ENCODE assay signal across 9 mouse cellular contexts in genomic region chr17:34170877-34171498, GRCm38 (mm10). TPM values are rescaled to one million over a fixed set of nuclear protein-coding genes. Genes with fewer than 3 reads are reported as not detected.
DNase-seq lines count a peak whose midpoint lies in the region; ATAC-seq and TF ChIP-seq lines count a peak whose summit lies in the region.
"Had no signal": no experiment of that assay in that cellular context is flagged by ENCODE, and none has a peak within 500 bp of the region (broad histone marks: within the 10 kb centered on the region; RNA-seq: fewer than 3 reads in every experiment).

No protein-coding gene starts in this region.

- no peak overlapping the region for H3K4me3 ChIP-seq in midbrain, embryonic 14.5 days (replicated peaks; ENCODE audit: low read depth, low read length)
- no peak overlapping the region for H3K4me3 ChIP-seq in midbrain, embryonic 16.5 days (ENCODE audit: low read depth, low read length)
- H3K4me3 ChIP-seq in kidney, embryonic 16.5 days (ENCODE audit: low read length), result no peak overlapping the region
- H3K4me3 ChIP-seq in liver, adult 2 months (ENCODE audit: insufficient read depth, low read depth, low read length), result no peak overlapping the region
- H3K4me3 ChIP-seq: hindbrain, embryonic 15.5 days had no signal

- no peak for TF ChIP-seq POLR2A in liver, adult 2 months (IDR thresholded peaks at IDR 0.05; ENCODE audit: extremely low read depth, insufficient read depth, low read length)

- no peak overlapping the region for H3K9ac ChIP-seq in midbrain, embryonic 14.5 days (replicated peaks; ENCODE audit: low read length)
- H3K9ac ChIP-seq in midbrain, embryonic 16.5 days (ENCODE audit: low read depth, low read length), result no peak overlapping the region
- no peak overlapping the region for H3K9ac ChIP-seq in kidney, embryonic 16.5 days (replicated peaks; ENCODE audit: low read length)
- no peak overlapping the region for H3K9ac ChIP-seq in liver, adult 2 months (ENCODE audit: low read depth, low read length)
- H3K9ac ChIP-seq: hindbrain, embryonic 15.5 days had no signal

- DNase-seq in midbrain, embryonic 14.5 days, result peak; percentile 91
- peak; percentile 85 for DNase-seq in c-Kit-positive CD71-negative TER-119-negative erythroid progenitor cells, embryonic 14.5 days (ENCODE audit: low read depth)
- peak; percentile 78 to 88 for DNase-seq in frontal cortex, postnatal 36 days (ENCODE audit: low spot score in 2 of 2)
- DNase-seq in liver, adult 2 months (ENCODE audit: extremely low read depth, low read depth, low spot score), result peak; percentile 61
- peak; percentile 44 for DNase-seq in ovary, adult 18-20 months (ENCODE audit: low spot score)
- DNase-seq in thymus, postnatal 0 days (ENCODE audit: low spot score), result peak; percentile 88

- H3K4me2 ChIP-seq in midbrain, embryonic 14.5 days (ENCODE audit: low read length), result no peak overlapping the region
- H3K4me2 ChIP-seq in midbrain, embryonic 16.5 days (ENCODE audit: low read length), result no peak overlapping the region
- no peak overlapping the region for H3K4me2 ChIP-seq in kidney, embryonic 16.5 days (replicated peaks; ENCODE audit: low read depth, low read length)
- H3K4me2 ChIP-seq: hindbrain, embryonic 15.5 days had no signal

- no peaks in the 10 kb centered on the region for H3K36me3 ChIP-seq in midbrain, embryonic 14.5 days (ENCODE audit: control insufficient read depth, insufficient read depth, low read length)
- no peaks in the 10 kb centered on the region for H3K36me3 ChIP-seq in midbrain, embryonic 16.5 days (ENCODE audit: control insufficient read depth, insufficient read depth, low read length)
- no peaks in the 10 kb centered on the region for H3K36me3 ChIP-seq in kidney, embryonic 16.5 days (ENCODE audit: insufficient read depth, low read length)
- H3K36me3 ChIP-seq in liver, adult 2 months (ENCODE audit: control insufficient read depth, insufficient read depth, low read length), result no peaks in the 10 kb centered on the region
- H3K36me3 ChIP-seq: hindbrain, embryonic 15.5 days had no signal

- H3K27ac ChIP-seq in midbrain, embryonic 14.5 days (replicated peaks; ENCODE audit: low read depth, low read length), result no peak overlapping the region
- H3K27ac ChIP-seq in midbrain, embryonic 16.5 days (ENCODE audit: low read length), result no peak overlapping the region
- H3K27ac ChIP-seq in kidney, embryonic 16.5 days (ENCODE audit: low read length), result no peak overlapping the region
- no peak overlapping the region for H3K27ac ChIP-seq in liver, adult 2 months (replicated peaks; ENCODE audit: insufficient read depth, low read depth, low read length)
- H3K27ac ChIP-seq: hindbrain, embryonic 15.5 days had no signal

- H3K79me2 ChIP-seq in liver, adult 2 months (ENCODE audit: control insufficient read depth, insufficient read depth, low read length), result no peaks in the 10 kb centered on the region

- 0 out of 2 replicates have a peak, but pooled peaks cover 2% of the 10 kb centered on the region for H3K9me3 ChIP-seq in midbrain, embryonic 14.5 days (ENCODE audit: control insufficient read depth, low read length)
- H3K9me3 ChIP-seq in midbrain, embryonic 16.5 days (replicated peaks; ENCODE audit: control insufficient read depth, low read length, poor library complexity, severe bottlenecking), result no peaks in the 10 kb centered on the region
- peaks cover 6% of the 10 kb centered on the region; the same call in 1 of the 2 replicates for H3K9me3 ChIP-seq in kidney, embryonic 16.5 days (ENCODE audit: low read length)
- H3K9me3 ChIP-seq: hindbrain, embryonic 15.5 days had no signal

- ATAC-seq in midbrain, embryonic 14.5 days (ENCODE audit: low FRiP score, low TSS enrichment), result no peak
- no peak for ATAC-seq in midbrain, embryonic 16.5 days
- peak; percentile 59; the same call in 1 of the 2 replicates for ATAC-seq in kidney, embryonic 16.5 days (ENCODE audit: low FRiP score, low TSS enrichment)

- H3K4me1 ChIP-seq in midbrain, embryonic 14.5 days (ENCODE audit: control insufficient read depth, insufficient read depth, low read length), result no peaks in the 10 kb centered on the region
- no peaks in the 10 kb centered on the region for H3K4me1 ChIP-seq in midbrain, embryonic 16.5 days (ENCODE audit: control insufficient read depth, insufficient read depth, low read length)
- H3K4me1 ChIP-seq in kidney, embryonic 16.5 days (ENCODE audit: insufficient read depth, low read length), result no peaks in the 10 kb centered on the region
- no peaks in the 10 kb centered on the region for H3K4me1 ChIP-seq in liver, adult 2 months (ENCODE audit: control insufficient read depth, insufficient read depth, low read length)
- H3K4me1 ChIP-seq: hindbrain, embryonic 15.5 days had no signal

- TF ChIP-seq CTCF in liver, adult 2 months (IDR thresholded peaks at IDR 0.05; ENCODE audit: low read depth, low read length), result peak; percentile 72; the same call in 1 of the 2 replicates

- 45% methylated on average over 13 of the region's 13 CpGs for WGBS in midbrain, embryonic 14.5 days
- WGBS in midbrain, embryonic 16.5 days, result 44% methylated on average over 13 of the region's 13 CpGs
- 34% methylated on average over 13 of the region's 13 CpGs for WGBS in kidney, embryonic 16.5 days
- WGBS in liver, adult 2 months, result 38% methylated on average over 13 of the region's 13 CpGs

- no peaks in the 10 kb centered on the region for H3K27me3 ChIP-seq in midbrain, embryonic 14.5 days (ENCODE audit: control insufficient read depth, insufficient read depth, low read length)
- H3K27me3 ChIP-seq in midbrain, embryonic 16.5 days (ENCODE audit: control insufficient read depth, insufficient read depth, low read depth, low read length), result no peaks in the 10 kb centered on the region
- no peaks in the 10 kb centered on the region for H3K27me3 ChIP-seq in kidney, embryonic 16.5 days (ENCODE audit: insufficient read depth, low read length)
- H3K27me3 ChIP-seq in liver, adult 2 months (ENCODE audit: control insufficient read depth, insufficient read depth, low read length), result no peaks in the 10 kb centered on the region
- H3K27me3 ChIP-seq: hindbrain, embryonic 15.5 days had no signal

RNA-seq across cellular contexts. Expression of gene Tap1, which starts 16.4 kb away (rescaled TPM):
- 1.1 and 2.9 TPM in 2 replicates for polyA plus RNA-seq in midbrain, embryonic 14.5 days (2014; fragmentation: Nextera tagmentation; extraction: Ambion mirVana)
- polyA plus RNA-seq in midbrain, embryonic 16.5 days (2015; fragmentation: Nextera tagmentation; extraction: Ambion mirVana), result 2.4 and 4.5 TPM in 2 replicates
- 4.7 and 5.5 TPM in 2 replicates for polyA plus RNA-seq in kidney, embryonic 16.5 days (2015; fragmentation: Nextera tagmentation; extraction: Ambion mirVana)
- total RNA-seq in liver, adult 2 months (2014; rRNA removed), result 15.1 and 17.3 TPM in 2 replicates
- 18.8 and 23.5 TPM in 2 replicates for polyA plus RNA-seq in liver, adult 2 months (2012; rRNA removed)
- 81.6 and 87.3 TPM in 2 replicates for polyA plus RNA-seq in thymus, postnatal 0 days (2015; fragmentation: Nextera tagmentation; extraction: Ambion mirVana)

RNA-seq across cellular contexts. Expression of gene Psmb9, which starts 16.6 kb away (rescaled TPM):
- polyA plus RNA-seq in midbrain, embryonic 14.5 days (2014; fragmentation: Nextera tagmentation; extraction: Ambion mirVana), result 1.0 and 2.2 TPM in 2 replicates
- 1.1 and 1.7 TPM in 2 replicates for polyA plus RNA-seq in midbrain, embryonic 16.5 days (2015; fragmentation: Nextera tagmentation; extraction: Ambion mirVana)
- polyA plus RNA-seq in kidney, embryonic 16.5 days (2015; fragmentation: Nextera tagmentation; extraction: Ambion mirVana), result 2.0 and 2.4 TPM in 2 replicates
- total RNA-seq in liver, adult 2 months (2014; rRNA removed), result 23.3 and 38.1 TPM in 2 replicates
- polyA plus RNA-seq in liver, adult 2 months (2012; rRNA removed), result 38.0 and 41.5 TPM in 2 replicates
- 251 and 261 TPM in 2 replicates for polyA plus RNA-seq in thymus, postnatal 0 days (2015; fragmentation: Nextera tagmentation; extraction: Ambion mirVana)

RNA-seq across cellular contexts. Expression of gene H2-DMb1, which starts 18.1 kb away (rescaled TPM):
- polyA plus RNA-seq in midbrain, embryonic 14.5 days (2014; fragmentation: Nextera tagmentation; extraction: Ambion mirVana), result 0.38 and 0.91 TPM in 2 replicates
- polyA plus RNA-seq in midbrain, embryonic 16.5 days (2015; fragmentation: Nextera tagmentation; extraction: Ambion mirVana), result 0.69 and 0.88 TPM in 2 replicates
- 7.2 and 8.6 TPM in 2 replicates for polyA plus RNA-seq in kidney, embryonic 16.5 days (2015; fragmentation: Nextera tagmentation; extraction: Ambion mirVana)
- 4.2 and 6.6 TPM in 2 replicates for total RNA-seq in liver, adult 2 months (2014; rRNA removed)
- polyA plus RNA-seq in liver, adult 2 months (2012; rRNA removed), result 8.3 and 14.5 TPM in 2 replicates
- 39.8 and 42.2 TPM in 2 replicates for polyA plus RNA-seq in thymus, postnatal 0 days (2015; fragmentation: Nextera tagmentation; extraction: Ambion mirVana)

RNA-seq across cellular contexts. Expression of gene Psmb8, which starts 26.5 kb away (rescaled TPM):
- polyA plus RNA-seq in midbrain, embryonic 14.5 days (2014; fragmentation: Nextera tagmentation; extraction: Ambion mirVana), result 1.1 and 5.1 TPM in 2 replicates
- polyA plus RNA-seq in midbrain, embryonic 16.5 days (2015; fragmentation: Nextera tagmentation; extraction: Ambion mirVana), result 2.2 and 2.8 TPM in 2 replicates
- polyA plus RNA-seq in kidney, embryonic 16.5 days (2015; fragmentation: Nextera tagmentation; extraction: Ambion mirVana), result 6.4 and 7.2 TPM in 2 replicates
- total RNA-seq in liver, adult 2 months (2014; rRNA removed), result 66.9 and 101 TPM in 2 replicates
- polyA plus RNA-seq in liver, adult 2 months (2012; rRNA removed), result 56.7 and 80.3 TPM in 2 replicates
- polyA plus RNA-seq in thymus, postnatal 0 days (2015; fragmentation: Nextera tagmentation; extraction: Ambion mirVana), result 875 and 899 TPM in 2 replicates

RNA-seq across cellular contexts. Expression of gene H2-DMb2, which starts 27.9 kb away (rescaled TPM):
- polyA plus RNA-seq in midbrain, embryonic 14.5 days (2014; fragmentation: Nextera tagmentation; extraction: Ambion mirVana), result 0.15 and 0.18 TPM in 2 replicates
- 0.49 and 0.53 TPM in 2 replicates for polyA plus RNA-seq in midbrain, embryonic 16.5 days (2015; fragmentation: Nextera tagmentation; extraction: Ambion mirVana)
- 24.5 and 30.3 TPM in 2 replicates for polyA plus RNA-seq in kidney, embryonic 16.5 days (2015; fragmentation: Nextera tagmentation; extraction: Ambion mirVana)
- total RNA-seq in liver, adult 2 months (2014; rRNA removed), result 0.74 and 1.7 TPM in 2 replicates
- 1.1 and 3.1 TPM in 2 replicates for polyA plus RNA-seq in liver, adult 2 months (2012; rRNA removed)
- polyA plus RNA-seq in thymus, postnatal 0 days (2015; fragmentation: Nextera tagmentation; extraction: Ambion mirVana), result 57.8 and 62.9 TPM in 2 replicates

Comparison
In these comparisons a context has a peak if more than half of its experiments do, and no peak if none do; other contexts are left out.
1. RNA of gene Psmb9, which starts 16.6 kb away (polyA plus RNA-seq): 251 to 261 TPM in thymus, postnatal 0 days and 38.0 to 41.5 TPM in liver, adult 2 months; 2.0 to 2.4 TPM in kidney, embryonic 16.5 days, 1.0 to 2.2 TPM in midbrain, embryonic 14.5 days and 1.1 to 1.7 TPM in midbrain, embryonic 16.5 days; every median in the first group is over 10 times any median in the second.
2. Peak in every context shown above with its lines, with median percentiles within 50 percentile points of each other: DNase-seq.